Mouse (Mus musculus): Measurements from ENCODE around the gene Zbtb20. TPM values are rescaled to one million over a fixed set of nuclear protein-coding genes. Genes with fewer than 3 reads are reported as not detected.

The Zbtb20 gene
- total and polyA plus RNA-seq, 3 experiments = 1.8 to 18.1 (median 6.6) TPM

DNA sequence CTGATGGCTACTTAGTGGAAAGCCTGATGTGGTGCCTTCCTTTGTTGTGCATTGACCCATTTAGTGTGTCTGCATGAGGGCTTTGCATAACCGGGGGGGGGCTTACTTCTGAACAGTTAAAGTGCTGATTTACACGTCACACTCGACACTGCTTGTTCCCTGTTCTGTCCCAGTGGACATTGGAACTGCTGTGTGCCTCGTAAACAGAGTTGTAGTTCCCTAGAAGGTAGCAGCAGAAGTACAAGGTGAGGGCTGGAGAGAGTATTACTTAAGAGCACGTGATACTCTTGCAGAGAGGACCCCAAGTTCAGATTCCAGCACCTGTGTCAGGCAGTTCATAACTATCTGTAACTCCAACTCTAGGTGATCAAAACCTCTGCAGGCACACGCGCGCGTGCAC is 648.5 kb downstream of the Zbtb20 start:
- DNase-seq (ENCODE audit: low spot score) = no peak
- TF ChIP-seq GATA2 (IDR thresholded peaks at IDR 0.05; ENCODE audit: borderline replicate concordance, low read depth, low read length) (no peak), CTCF (IDR thresholded peaks at IDR 0.05; ENCODE audit: low read depth, low read length) (no peak), POLR2AphosphoS5 (IDR thresholded peaks at IDR 0.05; ENCODE audit: insufficient replicate concordance, low read depth, low read length) (no peak), TAL1 (conservative IDR thresholded peaks at IDR 0.05; ENCODE audit: low read depth, low read length) (no peak), GATA1 (IDR thresholded peaks at IDR 0.05; ENCODE audit: borderline replicate concordance, low read length) (no peak)
- H3K36me3 ChIP-seq (replicated peaks) = no peaks in the 10 kb centered on the region
- no peaks in the 10 kb centered on the region for H3K4me1 ChIP-seq (ENCODE audit: insufficient read depth, low read depth, low read length)
- ATAC-seq (ENCODE audit: extremely low read depth, insufficient number of reproducible peaks, low FRiP score, poor library complexity, severe bottlenecking) = no peak
- H3K9me3 ChIP-seq (replicated peaks) = no peaks in the 10 kb centered on the region
- no peaks in the 10 kb centered on the region for H3K27me3 ChIP-seq (ENCODE audit: insufficient read depth, low read length)
- no peak overlapping the region for H3K4me3 ChIP-seq (ENCODE audit: low read depth, low read length)

- DNase-seq (ENCODE audit: low spot score) (no peak), ATAC-seq (ENCODE audit: extremely low read depth, insufficient number of reproducible peaks, low FRiP score, poor library complexity, severe bottlenecking) (no peak)
- no peaks in the 10 kb centered on the region for H3K27me3 ChIP-seq (ENCODE audit: insufficient read depth, low read length)
- no peak overlapping the region for H3K4me3 ChIP-seq (ENCODE audit: low read depth, low read length)
- TF ChIP-seq POLR2AphosphoS5 (IDR thresholded peaks at IDR 0.05; ENCODE audit: insufficient replicate concordance, low read depth, low read length) (no peak), CTCF (IDR thresholded peaks at IDR 0.05; ENCODE audit: low read depth, low read length) (no peak), TAL1 (conservative IDR thresholded peaks at IDR 0.05; ENCODE audit: low read depth, low read length) (no peak), GATA2 (IDR thresholded peaks at IDR 0.05; ENCODE audit: borderline replicate concordance, low read depth, low read length) (no peak), GATA1 (IDR thresholded peaks at IDR 0.05; ENCODE audit: borderline replicate concordance, low read length) (no peak)
- H3K36me3 ChIP-seq (replicated peaks) = no peaks in the 10 kb centered on the region
- no peaks in the 10 kb centered on the region for H3K9me3 ChIP-seq (replicated peaks)
- H3K4me1 ChIP-seq (ENCODE audit: insufficient read depth, low read depth, low read length) = no peaks in the 10 kb centered on the region
Observed at GRCm38 (mm10) chr16:43525624-43526023, 649.9 kb downstream of the Zbtb20 start.

DNA sequence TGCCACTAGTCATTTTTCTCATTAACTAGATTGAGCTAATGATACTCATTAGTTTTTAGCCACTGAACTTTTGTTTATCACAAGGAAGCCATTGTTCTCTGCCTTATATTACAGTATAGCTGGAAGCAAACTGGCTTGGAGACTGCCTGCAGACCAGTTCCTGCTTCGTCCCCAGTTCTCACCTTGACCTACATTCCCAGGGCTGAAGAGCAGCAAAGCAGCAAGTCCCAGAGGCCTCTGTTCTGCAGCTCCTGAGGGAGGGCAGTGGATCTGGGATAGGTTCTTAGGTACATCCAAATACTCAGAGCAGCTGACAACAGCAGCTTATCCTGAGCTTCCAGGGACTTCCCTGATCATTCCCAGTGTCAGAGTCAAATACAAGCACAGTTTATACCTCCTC is 652.6 kb downstream of the Zbtb20 start:
- Histone ChIP-seq H3K9me3 (replicated peaks) (no peaks in the 10 kb centered on the region), H3K36me3 (replicated peaks) (no peaks in the 10 kb centered on the region), H3K4me1 (ENCODE audit: insufficient read depth, low read depth, low read length) (no peaks in the 10 kb centered on the region), H3K27me3 (ENCODE audit: insufficient read depth, low read length) (no peaks in the 10 kb centered on the region), H3K4me3 (ENCODE audit: low read depth, low read length) (no peak overlapping the region)
- TF ChIP-seq GATA2 (IDR thresholded peaks at IDR 0.05; ENCODE audit: borderline replicate concordance, low read depth, low read length) = no peak
- no peak for TF ChIP-seq POLR2AphosphoS5 (IDR thresholded peaks at IDR 0.05; ENCODE audit: insufficient replicate concordance, low read depth, low read length)
- TF ChIP-seq TAL1 (conservative IDR thresholded peaks at IDR 0.05; ENCODE audit: low read depth, low read length) = no peak
- ATAC-seq (ENCODE audit: extremely low read depth, insufficient number of reproducible peaks, low FRiP score, poor library complexity, severe bottlenecking) (no peak), DNase-seq (ENCODE audit: low spot score) (no peak)

DNA sequence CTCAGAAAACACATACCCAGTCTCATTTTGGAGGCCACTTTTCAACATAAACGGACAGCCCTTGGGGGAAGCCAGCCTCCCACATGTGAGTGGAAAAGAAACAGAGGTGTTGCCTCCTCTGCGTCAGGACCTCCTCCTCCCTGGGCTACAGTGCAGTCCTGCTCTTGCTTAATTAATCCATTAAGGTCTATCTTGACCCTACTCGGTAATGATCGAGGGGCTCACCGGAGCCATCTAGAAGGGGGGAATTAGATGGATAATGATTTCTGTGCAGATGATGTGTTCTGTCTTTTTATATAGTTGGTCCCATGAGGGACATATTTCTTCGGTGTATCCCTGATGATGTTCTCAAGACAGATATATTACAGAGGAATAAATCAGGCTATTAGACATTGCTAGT is 655.6 kb downstream of the Zbtb20 start:
- no peaks in the 10 kb centered on the region for H3K27me3 ChIP-seq (ENCODE audit: insufficient read depth, low read length)
- no peak overlapping the region for H3K4me3 ChIP-seq (ENCODE audit: low read depth, low read length)
- DNase-seq (ENCODE audit: low spot score) = no peak
- no peaks in the 10 kb centered on the region for H3K4me1 ChIP-seq (ENCODE audit: insufficient read depth, low read depth, low read length)
- no peaks in the 10 kb centered on the region for H3K36me3 ChIP-seq (replicated peaks)
- no peaks in the 10 kb centered on the region for H3K9me3 ChIP-seq (replicated peaks)
- no peak for TF ChIP-seq GATA1 (IDR thresholded peaks at IDR 0.05; ENCODE audit: borderline replicate concordance, low read length)
- TF ChIP-seq CTCF (IDR thresholded peaks at IDR 0.05; ENCODE audit: low read depth, low read length) = no peak
- no peak for ATAC-seq (ENCODE audit: extremely low read depth, insufficient number of reproducible peaks, low FRiP score, poor library complexity, severe bottlenecking)

DNA sequence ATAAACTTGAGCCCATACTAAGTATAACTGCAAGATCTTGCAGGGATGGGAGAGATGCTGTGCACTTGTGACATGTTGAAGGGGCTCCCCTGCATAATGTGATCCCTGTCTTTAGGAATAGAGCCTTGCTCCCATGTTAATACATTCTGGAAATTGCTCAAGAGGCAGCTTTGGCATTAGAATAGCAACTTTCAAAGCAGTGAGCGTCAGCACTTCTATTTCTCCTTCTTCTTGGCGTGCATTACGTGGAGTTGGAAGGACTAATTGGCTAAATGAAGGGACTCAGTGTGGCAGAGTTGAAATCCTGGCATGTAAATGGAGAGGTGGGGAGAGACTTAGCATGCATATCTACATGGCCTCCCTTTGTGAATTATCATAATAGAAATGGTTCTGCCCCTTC is 658.4 kb downstream of the Zbtb20 start:
- Histone ChIP-seq H3K27me3 (ENCODE audit: insufficient read depth, low read length) (no peaks in the 10 kb centered on the region), H3K4me3 (ENCODE audit: low read depth, low read length) (no peak overlapping the region), H3K36me3 (replicated peaks) (no peaks in the 10 kb centered on the region), H3K9me3 (replicated peaks) (no peaks in the 10 kb centered on the region), H3K4me1 (ENCODE audit: insufficient read depth, low read depth, low read length) (no peaks in the 10 kb centered on the region)
- DNase-seq (ENCODE audit: low spot score) (no peak), ATAC-seq (ENCODE audit: extremely low read depth, insufficient number of reproducible peaks, low FRiP score, poor library complexity, severe bottlenecking) (no peak)
- TF ChIP-seq CTCF (IDR thresholded peaks at IDR 0.05; ENCODE audit: low read depth, low read length) = no peak
- no peak for TF ChIP-seq GATA2 (IDR thresholded peaks at IDR 0.05; ENCODE audit: borderline replicate concordance, low read depth, low read length)
- no peak for TF ChIP-seq GATA1 (IDR thresholded peaks at IDR 0.05; ENCODE audit: borderline replicate concordance, low read length)
- no peak for TF ChIP-seq TAL1 (conservative IDR thresholded peaks at IDR 0.05; ENCODE audit: low read depth, low read length)
- no peak for TF ChIP-seq POLR2AphosphoS5 (IDR thresholded peaks at IDR 0.05; ENCODE audit: insufficient replicate concordance, low read depth, low read length)

- no peaks in the 10 kb centered on the region for H3K36me3 ChIP-seq (replicated peaks)
- ATAC-seq (ENCODE audit: extremely low read depth, insufficient number of reproducible peaks, low FRiP score, poor library complexity, severe bottlenecking) (no peak), DNase-seq (ENCODE audit: low spot score) (no peak)
- TF ChIP-seq TAL1 (conservative IDR thresholded peaks at IDR 0.05; ENCODE audit: low read depth, low read length) = no peak
- no peak for TF ChIP-seq CTCF (IDR thresholded peaks at IDR 0.05; ENCODE audit: low read depth, low read length)
- TF ChIP-seq GATA2 (IDR thresholded peaks at IDR 0.05; ENCODE audit: borderline replicate concordance, low read depth, low read length) = no peak
- TF ChIP-seq GATA1 (IDR thresholded peaks at IDR 0.05; ENCODE audit: borderline replicate concordance, low read length) = no peak
- TF ChIP-seq POLR2AphosphoS5 (IDR thresholded peaks at IDR 0.05; ENCODE audit: insufficient replicate concordance, low read depth, low read length) = no peak
- H3K4me1 ChIP-seq (ENCODE audit: insufficient read depth, low read depth, low read length) = no peaks in the 10 kb centered on the region
- no peak overlapping the region for H3K4me3 ChIP-seq (ENCODE audit: low read depth, low read length)
- H3K9me3 ChIP-seq (replicated peaks) = no peaks in the 10 kb centered on the region
- H3K27me3 ChIP-seq (ENCODE audit: insufficient read depth, low read length) = no peaks in the 10 kb centered on the region
Observed at GRCm38 (mm10) chr16:43535912-43536311, 660.2 kb downstream of the Zbtb20 start.

DNA sequence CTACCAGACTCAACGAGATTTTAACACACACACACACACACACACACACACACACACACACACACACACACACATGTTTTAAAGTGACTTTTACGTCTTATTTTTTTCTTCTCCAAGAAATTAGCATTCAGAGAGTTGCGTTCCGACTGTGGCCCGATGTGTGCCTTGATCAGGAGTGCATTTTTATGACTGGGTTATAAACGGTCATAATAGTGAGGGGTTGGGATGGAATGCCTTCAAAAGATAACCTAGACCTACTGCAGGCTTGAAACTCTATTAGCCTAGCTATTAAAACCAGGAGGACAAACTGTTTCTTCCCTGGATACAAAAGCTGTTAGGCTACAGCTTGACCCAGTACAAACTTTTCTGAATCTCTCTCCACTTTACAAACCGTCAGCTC is 661.5 kb downstream of the Zbtb20 start:
- no peaks in the 10 kb centered on the region for H3K36me3 ChIP-seq (replicated peaks)
- TF ChIP-seq GATA2 (IDR thresholded peaks at IDR 0.05; ENCODE audit: borderline replicate concordance, low read depth, low read length) = no peak
- TF ChIP-seq CTCF (IDR thresholded peaks at IDR 0.05; ENCODE audit: low read depth, low read length) = no peak
- TF ChIP-seq GATA1 (IDR thresholded peaks at IDR 0.05; ENCODE audit: borderline replicate concordance, low read length) = no peak
- TF ChIP-seq POLR2AphosphoS5 (IDR thresholded peaks at IDR 0.05; ENCODE audit: insufficient replicate concordance, low read depth, low read length) = no peak
- TF ChIP-seq TAL1 (conservative IDR thresholded peaks at IDR 0.05; ENCODE audit: low read depth, low read length) = no peak

More for the DNA sequence above, 661.5 kb downstream of the Zbtb20 start:
- no peak overlapping the region for H3K4me3 ChIP-seq (ENCODE audit: low read depth, low read length)
- DNase-seq (ENCODE audit: low spot score) (no peak), ATAC-seq (ENCODE audit: extremely low read depth, insufficient number of reproducible peaks, low FRiP score, poor library complexity, severe bottlenecking) (no peak)
- H3K4me1 ChIP-seq (ENCODE audit: insufficient read depth, low read depth, low read length) = no peaks in the 10 kb centered on the region
- H3K9me3 ChIP-seq (replicated peaks) = no peaks in the 10 kb centered on the region
- H3K27me3 ChIP-seq (ENCODE audit: insufficient read depth, low read length) = no peaks in the 10 kb centered on the region

All from G1E (cell line).